Mouse (Mus musculus) mouse trophoblast stem cell (cell line): ENCODE measurements at regions not wholly inside any gene's neighbourhood (a gene's known extent, or its start where the extent isn't known, plus 50 kb on each side); places are given as distances from the start of the nearest gene placed in this dataset.
"Not testable (repeated sequence)": the region's sequence is repeated elsewhere in the genome, so short reads cannot be mapped to it uniquely, and the experiment has no call there.

Source experiments
- in situ Hi-C, 2 experiments: fragments of 300-500 bp; cut with MseI, MboI; formaldehyde crosslinking; loops; 2 replicates in 1 of 2; 3 replicates in 1 of 2; pipeline ENCODE4 v1.15.1; 2025

GRCm38 (mm10) chr1:23316288-23316687 is 81.3 kb downstream of the Ogfrl1 start:
- in situ Hi-C loops: not testable (repeated sequence)

- in situ Hi-C loops: not testable (repeated sequence)
Measured at GRCm38 (mm10) chr1:23314863-23315262, 82.7 kb downstream of the Ogfrl1 start.

- in situ Hi-C loops: no loop called here
Measured at GRCm38 (mm10) chr1:23292718-23293117, 104.9 kb downstream of the Ogfrl1 start.

- in situ Hi-C loops: loop anchor here in 1 of 2 experiments (10.0 kb wide), 1 partner anchor 122 kb away; no protein-coding TSS in a partner anchor
Measured at GRCm38 (mm10) chr1:23286741-23287140, 110.8 kb downstream of the Ogfrl1 start.

GRCm38 (mm10) chr1:23282870-23283219 is 114.7 kb downstream of the Ogfrl1 start:
- in situ Hi-C loops: loop anchor here in 1 of 2 experiments (10.0 kb wide), 1 partner anchor 118 kb away; no protein-coding TSS in a partner anchor

GRCm38 (mm10) chr1:23282215-23282869 is 115.2 kb downstream of the Ogfrl1 start:
- in situ Hi-C loops: loop anchor here in 1 of 2 experiments (10.0 kb wide), 1 partner anchor 118 kb away; no protein-coding TSS in a partner anchor

- in situ Hi-C loops: loop anchor here in 1 of 2 experiments (10.0 kb wide), 1 partner anchor 115 kb away; no protein-coding TSS in a partner anchor
Measured at GRCm38 (mm10) chr1:23279827-23280226, 117.7 kb downstream of the Ogfrl1 start.

GRCm38 (mm10) chr1:23272077-23272476 is 125.5 kb downstream of the Ogfrl1 start:
- in situ Hi-C loops: no loop called here

GRCm38 (mm10) chr1:23270910-23271822 is 126.4 kb downstream of the Ogfrl1 start:
- in situ Hi-C loops: no loop called here

- in situ Hi-C loops: no loop called here
Measured at GRCm38 (mm10) chr1:23268062-23268461, 129.5 kb downstream of the Ogfrl1 start.

- in situ Hi-C loops: no loop called here
Measured at GRCm38 (mm10) chr1:23265556-23266232, 131.9 kb downstream of the Ogfrl1 start.

GRCm38 (mm10) chr1:23264251-23264650 is 133.3 kb downstream of the Ogfrl1 start:
- in situ Hi-C loops: no loop called here

- in situ Hi-C loops: no loop called here
Measured at GRCm38 (mm10) chr1:23263798-23264197, 133.8 kb downstream of the Ogfrl1 start.

GRCm38 (mm10) chr1:23261652-23262051 is 135.9 kb downstream of the Ogfrl1 start:
- in situ Hi-C loops: no loop called here

GRCm38 (mm10) chr1:23257306-23257895 is 140.2 kb downstream of the Ogfrl1 start:
- in situ Hi-C loops: no loop called here

GRCm38 (mm10) chr1:23256630-23257001 is 141.0 kb downstream of the Ogfrl1 start:
- in situ Hi-C loops: no loop called here

GRCm38 (mm10) chr1:23255925-23256629 is 141.5 kb downstream of the Ogfrl1 start:
- in situ Hi-C loops: no loop called here

- in situ Hi-C loops: no loop called here
Measured at GRCm38 (mm10) chr1:23254235-23254634, 143.3 kb downstream of the Ogfrl1 start.

- in situ Hi-C loops: no loop called here
Measured at GRCm38 (mm10) chr1:23231522-23231921, 129.5 kb upstream of the 4933415F23Rik start.

GRCm38 (mm10) chr1:23228478-23228877 is 126.4 kb upstream of the 4933415F23Rik start:
- in situ Hi-C loops: no loop called here
